Mouse (Mus musculus) central nervous system, embryonic 14 days (tissue): ENCODE results near the gene Rhno1. TPM values are rescaled to one million over a fixed set of nuclear protein-coding genes. Genes with fewer than 3 reads are reported as not detected.

Source experiments
- polyA plus RNA-seq: library from polyadenylated mRNA; depleted of rRNA; stranded (reverse); fragments of >200 nt; gene quantifications from 2 replicates; pipeline ENCODE4 v1.2.3, GENCODE M21; 2012; rRNA removed

Gene Rhno1
- polyA plus RNA-seq: 42.5 and 43.0 TPM in 2 replicates

GRCm38 (mm10) chr6:128362381-128363006, at the start of gene Rhno1, which contains the start of gene Foxm1:
Gene Rhno1 (minus strand): TSS chr6:128362911.
Gene Foxm1 (plus strand): TSS chr6:128362967.

GRCm38 (mm10) chr6:128398996-128399395, 36.3 kb upstream of the Rhno1 start, which contains the start of gene Nrip2:
Gene Nrip2 (plus strand): TSS chr6:128399296.

GRCm38 (mm10) chr6:128375192-128375591, 12.5 kb upstream of the Rhno1 start, which contains the start of the genes Tex52 and Gm44596:
Gene Tex52 (plus strand): TSS chr6:128375456.
Gene Gm44596 (plus strand): TSS chr6:128375503.

GRCm38 (mm10) chr6:128355726-128356416, 6.8 kb downstream of the Rhno1 start, which contains the start of gene Tulp3:
Gene Tulp3 (minus strand): TSS chr6:128355851.

Other genes with a start within 250 kb of the Rhno1 start
- gene Tspan9, start 219.3 kb downstream of the Rhno1 start, polyA plus RNA-seq: 33.4 and 54.4 TPM in 2 replicates
- gene Tead4, start 62.1 kb downstream of the Rhno1 start, polyA plus RNA-seq: 0.45 and 1.3 TPM in 2 replicates
- 34.5 and 40.2 TPM in 2 replicates for gene Tulp3, start 7.1 kb downstream of the Rhno1 start, polyA plus RNA-seq
- 50.6 and 65.2 TPM in 2 replicates for gene Foxm1, start 56 bp upstream of the Rhno1 start, polyA plus RNA-seq
- gene Tex52, start 12.5 kb upstream of the Rhno1 start, polyA plus RNA-seq: 1.0 and 1.8 TPM in 2 replicates
- gene Gm44596, start 12.6 kb upstream of the Rhno1 start, polyA plus RNA-seq: not detected in 2 replicates
- gene Nrip2, start 36.4 kb upstream of the Rhno1 start, polyA plus RNA-seq: 5.3 and 7.5 TPM in 2 replicates
- 34.6 and 38.2 TPM in 2 replicates for gene Itfg2, start 62.0 kb upstream of the Rhno1 start, polyA plus RNA-seq
- gene Fkbp4, start 75.8 kb upstream of the Rhno1 start, polyA plus RNA-seq: 258 and 290 TPM in 2 replicates
- gene Pzp, start 163.8 kb upstream of the Rhno1 start, polyA plus RNA-seq: 0.08 TPM in 1 of 2 replicates, not detected in the other
- 0.93 and 1.3 TPM in 2 replicates for gene A2ml1, start 218.7 kb upstream of the Rhno1 start, polyA plus RNA-seq